15 mouse cellular contexts compared by ENCODE assay signal in genomic region chr2:80851056-80851455, GRCm38 (mm10).
DNase-seq lines count a peak whose midpoint lies in the region; ATAC-seq lines count a peak whose summit lies in the region.
"Had no signal": no experiment of that assay in that cellular context is flagged by ENCODE, and none has a peak within 500 bp of the region (broad histone marks: within the 10 kb centered on the region; RNA-seq: fewer than 3 reads in every experiment).

No protein-coding gene starts in this region.

- DNase-seq in left cerebral cortex, postnatal 14 days (ENCODE audit: low spot score in 2 of 2): peak; percentile 17 to 25
- no peak for DNase-seq in left cerebral cortex, postnatal 4 days
- DNase-seq in hindbrain, embryonic 11.5 days (ENCODE audit: low spot score): peak; percentile 3
- DNase-seq in retina, postnatal 1 day: peak; percentile 11
- no peak for DNase-seq in thymus, postnatal 0 days (ENCODE audit: low spot score)
- DNase-seq in thymus, postnatal 10 days (ENCODE audit: low spot score in 2 of 2): no peak
- DNase-seq: cerebellum, postnatal 14 days; kidney, adult 2 months had no signal

- no peaks in the 10 kb centered on the region for H3K9me3 ChIP-seq in forebrain, embryonic 13.5 days (replicated peaks)
- no peaks in the 10 kb centered on the region for H3K9me3 ChIP-seq in forebrain, embryonic 12.5 days
- H3K9me3 ChIP-seq in hindbrain, embryonic 11.5 days (ENCODE audit: control insufficient read depth, low read length): no peaks in the 10 kb centered on the region
- H3K9me3 ChIP-seq: lung, embryonic 15.5 days; midbrain, embryonic 12.5 days had no signal

- H3K9ac ChIP-seq in forebrain, embryonic 13.5 days: no peak overlapping the region
- no peak overlapping the region for H3K9ac ChIP-seq in forebrain, embryonic 12.5 days
- H3K9ac ChIP-seq in hindbrain, embryonic 11.5 days (ENCODE audit: low read depth, low read length): no peak overlapping the region
- H3K9ac ChIP-seq: lung, embryonic 15.5 days; midbrain, embryonic 12.5 days had no signal

- 24% methylated on average over 1 of the region's 1 CpGs for WGBS in forebrain, embryonic 13.5 days
- 26% methylated on average over 1 of the region's 1 CpGs for WGBS in forebrain, embryonic 12.5 days
- WGBS in hindbrain, embryonic 11.5 days: 23% methylated on average over 1 of the region's 1 CpGs

- H3K36me3 ChIP-seq in forebrain, embryonic 13.5 days (ENCODE audit: poor library complexity, severe bottlenecking): no peaks in the 10 kb centered on the region
- no peaks in the 10 kb centered on the region for H3K36me3 ChIP-seq in forebrain, embryonic 12.5 days (replicated peaks)
- H3K36me3 ChIP-seq in hindbrain, embryonic 11.5 days (ENCODE audit: control insufficient read depth, insufficient read depth, low read length): no peaks in the 10 kb centered on the region
- H3K36me3 ChIP-seq: G1E; lung, embryonic 15.5 days; midbrain, embryonic 12.5 days had no signal

- H3K4me3 ChIP-seq in forebrain, embryonic 13.5 days: no peak overlapping the region
- H3K4me3 ChIP-seq in forebrain, embryonic 12.5 days (replicated peaks): no peak overlapping the region
- H3K4me3 ChIP-seq in hindbrain, embryonic 11.5 days (ENCODE audit: low read depth, low read length): no peak overlapping the region
- H3K4me3 ChIP-seq: erythroblast, embryonic 14.5 days; lung, embryonic 15.5 days; midbrain, embryonic 12.5 days had no signal

- no peaks in the 10 kb centered on the region for H3K4me1 ChIP-seq in forebrain, embryonic 13.5 days
- no peaks in the 10 kb centered on the region for H3K4me1 ChIP-seq in forebrain, embryonic 12.5 days
- no peaks in the 10 kb centered on the region for H3K4me1 ChIP-seq in hindbrain, embryonic 11.5 days (replicated peaks; ENCODE audit: control insufficient read depth, insufficient read depth, low read length)
- H3K4me1 ChIP-seq: lung, embryonic 15.5 days; midbrain, embryonic 12.5 days had no signal

- H3K4me2 ChIP-seq in forebrain, embryonic 13.5 days: no peak overlapping the region
- no peak overlapping the region for H3K4me2 ChIP-seq in forebrain, embryonic 12.5 days
- no peak overlapping the region for H3K4me2 ChIP-seq in hindbrain, embryonic 11.5 days (replicated peaks; ENCODE audit: low read depth, low read length)
- H3K4me2 ChIP-seq: lung, embryonic 15.5 days; midbrain, embryonic 12.5 days had no signal

- ATAC-seq in forebrain, embryonic 13.5 days: peak; percentile 61; the same call in 1 of the 2 replicates
- ATAC-seq in forebrain, embryonic 12.5 days (ENCODE audit: low FRiP score): no peak
- ATAC-seq in hindbrain, embryonic 11.5 days (ENCODE audit: low FRiP score): peak; percentile 60; the same call in 1 of the 2 replicates
- ATAC-seq: activated CD4-positive, CD25-positive, alpha-beta regulatory T cell, adult 4 months had no signal

- no peak overlapping the region for H3K27ac ChIP-seq in forebrain, embryonic 13.5 days
- H3K27ac ChIP-seq in forebrain, embryonic 12.5 days: no peak overlapping the region
- H3K27ac ChIP-seq in hindbrain, embryonic 11.5 days (ENCODE audit: low read depth, low read length): no peak overlapping the region
- H3K27ac ChIP-seq: lung, embryonic 15.5 days; midbrain, embryonic 12.5 days had no signal

- no peaks in the 10 kb centered on the region for H3K27me3 ChIP-seq in forebrain, embryonic 13.5 days
- H3K27me3 ChIP-seq in forebrain, embryonic 12.5 days: no peaks in the 10 kb centered on the region
- no peaks in the 10 kb centered on the region for H3K27me3 ChIP-seq in hindbrain, embryonic 11.5 days (ENCODE audit: control insufficient read depth, insufficient read depth, low read length)
- H3K27me3 ChIP-seq: lung, embryonic 15.5 days; midbrain, embryonic 12.5 days had no signal

- intact Hi-C loops in left cerebral cortex, postnatal 14 days (cut with DNase I): no loop called here
- intact Hi-C loops in left cerebral cortex, postnatal 4 days (cut with DNase I): no loop called here

Comparison
In these comparisons a context has a peak if more than half of its experiments do, and no peak if none do; other contexts are left out.
1. DNase-seq: peak in left cerebral cortex, postnatal 14 days (2 of 2), hindbrain, embryonic 11.5 days (single experiment) and retina, postnatal 1 day (single experiment); none in left cerebral cortex, postnatal 4 days (single experiment), thymus, postnatal 0 days (single experiment) and thymus, postnatal 10 days (0 of 2).